Mouse (Mus musculus) heart, postnatal 0 days (tissue): ENCODE data around the gene Hspbap1. TPM values are rescaled to one million over a fixed set of nuclear protein-coding genes. Genes with fewer than 3 reads are reported as not detected.

Experiments
- ATAC-seq: fragments of 200-750 bp; cut with Nextera tagmentation; 2 replicates; pipeline ENCODE4 v1.8.0; 2017; ENCODE audit warnings: low read depth, moderate number of reproducible peaks, moderate library complexity; ENCODE audit not compliant: insufficient read depth
- DNase-seq: peaks from one replicate; pipeline ENCODE4 v3.0.0-alpha.2; 2016; ENCODE audit warnings: low spot score
- H3K27ac ChIP-seq: fragments of 300-500 bp; sonication (generic); 2 replicates; pipeline ENCODE4 v1.5.1; 2014; ENCODE audit warnings: low read depth, mild to moderate bottlenecking
- H3K27me3 ChIP-seq: fragments of 300-500 bp; sonication (generic); 2 replicates; pipeline ENCODE4 v1.6.1; 2014; ENCODE audit warnings: low read length, mixed read lengths; ENCODE audit not compliant: control insufficient read depth, insufficient read depth
- H3K36me3 ChIP-seq: fragments of 300-500 bp; sonication (generic); replicated peaks from 2 replicates; pipeline ENCODE4 v1.6.1; 2014; ENCODE audit warnings: low read length, mixed read lengths; ENCODE audit not compliant: control insufficient read depth, insufficient read depth
- H3K4me1 ChIP-seq: fragments of 300-500 bp; sonication (generic); 2 replicates; pipeline ENCODE4 v1.6.1; 2014; ENCODE audit warnings: antibody characterized with exemption; ENCODE audit not compliant: control insufficient read depth, insufficient read depth
- H3K4me2 ChIP-seq: fragments of 300-500 bp; sonication (generic); 2 replicates; pipeline ENCODE4 v1.6.1; 2014; ENCODE audit warnings: low read depth, mild to moderate bottlenecking, low read length, moderate library complexity
- H3K4me3 ChIP-seq: fragments of 300-500 bp; sonication (generic); 2 replicates; pipeline ENCODE4 v1.5.1; 2014; ENCODE audit warnings: low read depth, low read length
- H3K9ac ChIP-seq: fragments of 300-500 bp; sonication (generic); replicated peaks from 2 replicates; pipeline ENCODE4 v1.6.1; 2014; ENCODE audit warnings: low read depth, low read length, mixed read lengths
- H3K9me3 ChIP-seq: fragments of 300-500 bp; sonication (generic); replicated peaks from 2 replicates; pipeline ENCODE4 v1.6.1; 2016; ENCODE audit warnings: low read length; ENCODE audit not compliant: control insufficient read depth
- CTCF ChIP-seq: IDR thresholded peaks from 2 replicates; pipeline ENCODE4 v1.5.1; 2016; ENCODE audit warnings: antibody characterized with exemption, control low read depth, low read depth
- EP300 ChIP-seq: IDR thresholded peaks from 2 replicates; pipeline ENCODE4 v1.6.1; 2016; ENCODE audit warnings: antibody characterized with exemption, low read depth
- WGBS: fragments of 180-500 bp; shearing (Covaris S2); extraction: QIAGEN DNeasy Blood & Tissue Kit; methylation state at CpG from one replicate; pipeline ENCODE4 v1.1.7; 2014; 5-methylcytosine and 5-hydroxymethylcytosine counted together
- polyA plus RNA-seq: library from polyadenylated mRNA; unstranded; fragments of >200 nt; fragmentation: Nextera tagmentation; extraction: Ambion mirVana; gene quantifications from 2 replicates; pipeline ENCODE4 v1.2.1, GENCODE M21; 2015
- total RNA-seq: library from RNA; depleted of rRNA; stranded (reverse); fragments of >200 nt; gene quantifications from 2 replicates; pipeline ENCODE4 v1.2.3, GENCODE M21; 2014; ENCODE audit warnings: low replicate concordance

Hspbap1 gene
- total and polyA plus RNA-seq, 2 experiments from 2014 or later: 5.0 to 5.5 TPM

DNA sequence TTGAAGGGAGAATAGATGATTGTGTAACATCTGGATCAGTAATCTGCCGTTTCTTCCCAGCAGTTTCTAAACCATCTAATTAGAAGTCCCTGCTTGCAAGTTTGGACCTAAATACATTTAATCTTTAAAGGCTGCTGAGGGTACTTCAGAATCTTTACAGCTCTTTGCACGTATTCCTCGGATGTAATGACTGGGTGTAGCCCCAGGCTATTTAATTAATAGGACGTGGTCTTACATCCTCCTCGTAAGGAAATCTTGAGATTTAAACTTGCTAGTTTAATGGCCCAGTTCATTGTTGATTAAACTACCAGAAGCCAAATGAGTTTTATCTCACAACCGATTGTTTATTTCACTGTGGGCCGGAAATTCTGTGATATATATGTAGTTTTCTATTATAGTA is 9.5 kb downstream of the Hspbap1 start:
- H3K27me3 ChIP-seq: no peaks in the 10 kb centered on the region
- H3K4me2 ChIP-seq: no peak overlapping the region
- ATAC-seq: no peak
- DNase-seq: no peak
- no peak for TF ChIP-seq EP300
- no peak for TF ChIP-seq CTCF
- H3K36me3 ChIP-seq: no peaks in the 10 kb centered on the region
- WGBS: 90% methylated on average over 7 of the region's 7 CpGs
- no peaks in the 10 kb centered on the region for H3K9me3 ChIP-seq
- no peak overlapping the region for H3K9ac ChIP-seq
- H3K27ac ChIP-seq: no peak overlapping the region
- H3K4me3 ChIP-seq: no peak overlapping the region
- peaks cover 5% of the 10 kb centered on the region; the same call in 1 of the 2 replicates for H3K4me1 ChIP-seq

DNA sequence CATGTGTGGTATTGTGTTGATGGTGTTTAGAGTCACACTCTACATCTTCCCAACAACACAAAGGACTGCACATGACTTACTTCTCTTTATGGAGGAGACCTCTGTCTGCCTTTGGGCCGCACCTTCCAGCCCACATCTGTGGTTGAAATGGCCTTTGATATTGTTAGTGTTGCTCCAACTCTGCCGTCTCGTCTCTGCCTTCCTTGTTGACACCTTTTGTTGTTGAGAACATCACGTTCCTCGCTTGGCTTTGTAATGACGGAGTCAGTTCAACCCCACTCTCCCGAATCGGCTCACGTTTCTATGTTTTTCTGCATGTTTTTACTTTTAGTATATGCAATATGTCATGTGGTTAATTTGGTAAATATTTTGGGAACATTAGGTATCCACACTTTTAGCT is 10.9 kb downstream of the Hspbap1 start:
- no peak for DNase-seq
- Histone ChIP-seq H3K36me3 (no peaks in the 10 kb centered on the region), H3K4me1 (peaks cover 5% of the 10 kb centered on the region; the same call in 1 of the 2 replicates), H3K27ac (no peak overlapping the region), H3K4me3 (no peak overlapping the region), H3K4me2 (no peak overlapping the region), H3K9me3 (no peaks in the 10 kb centered on the region), H3K9ac (no peak overlapping the region), H3K27me3 (no peaks in the 10 kb centered on the region)
- ATAC-seq: no peak
- TF ChIP-seq EP300: no peak
- TF ChIP-seq CTCF: no peak
- 76% methylated on average over 9 of the region's 9 CpGs for WGBS

GRCm38 (mm10) chr16:35781651-35782050 is 11.5 kb downstream of the Hspbap1 start:
- Histone ChIP-seq H3K36me3 (no peaks in the 10 kb centered on the region), H3K27me3 (no peaks in the 10 kb centered on the region), H3K4me3 (no peak overlapping the region), H3K9ac (no peak overlapping the region), H3K9me3 (no peaks in the 10 kb centered on the region), H3K4me1 (peaks cover 5% of the 10 kb centered on the region; the same call in 1 of the 2 replicates), H3K27ac (no peak overlapping the region), H3K4me2 (no peak overlapping the region)
- DNase-seq (no peak), ATAC-seq (no peak)
- WGBS: 81% methylated on average over 5 of the region's 5 CpGs
- no peak for TF ChIP-seq CTCF
- TF ChIP-seq EP300: no peak

DNA sequence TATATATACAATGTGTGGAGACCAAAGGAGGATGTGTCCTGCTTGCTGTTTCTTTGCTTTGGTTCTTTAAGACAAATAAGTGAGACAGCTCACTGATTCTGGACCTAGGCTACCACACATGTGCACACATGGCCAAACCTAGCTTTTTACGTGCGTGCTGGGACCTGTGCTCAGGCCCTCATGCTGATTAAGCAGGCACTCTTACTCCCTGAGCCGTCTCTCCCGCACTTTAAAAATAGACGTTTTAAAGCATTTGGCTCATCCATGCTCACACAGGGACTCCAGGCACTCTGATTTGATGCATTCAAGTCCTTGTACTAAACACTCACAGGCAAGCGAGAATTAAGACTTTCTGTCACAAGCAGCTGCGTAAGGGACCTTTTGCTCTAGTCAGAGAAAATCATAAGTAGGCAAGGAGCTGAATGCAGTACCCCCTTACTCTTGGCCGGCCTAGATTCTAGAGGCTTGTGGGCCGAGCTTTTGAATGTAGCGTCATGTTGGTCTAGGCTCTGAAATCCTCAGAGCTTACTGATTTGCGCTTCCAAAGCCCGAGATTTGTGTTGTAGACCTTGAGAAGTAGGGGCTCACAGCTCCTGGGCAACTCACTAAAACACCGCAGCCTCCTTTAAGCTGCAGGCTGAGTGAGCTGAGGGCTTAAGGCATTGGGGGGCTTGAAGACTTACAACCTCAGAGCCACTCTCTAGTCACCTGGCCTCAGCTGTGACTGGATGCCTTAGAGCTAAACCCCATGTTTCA is 12.5 kb downstream of the Hspbap1 start:
- no peak for ATAC-seq
- TF ChIP-seq CTCF: no peak
- no peak for TF ChIP-seq EP300
- Histone ChIP-seq H3K27ac (no peak overlapping the region), H3K4me1 (peaks cover 5% of the 10 kb centered on the region; the same call in 1 of the 2 replicates), H3K27me3 (no peaks in the 10 kb centered on the region), H3K4me2 (no peak overlapping the region), H3K36me3 (0 out of 2 replicates have a peak, but pooled peaks cover 2% of the 10 kb centered on the region), H3K9me3 (no peaks in the 10 kb centered on the region), H3K9ac (no peak overlapping the region), H3K4me3 (no peak overlapping the region)
- 64% methylated on average over 13 of the region's 13 CpGs for WGBS
- no peak for DNase-seq

GRCm38 (mm10) chr16:35783207-35783573 is 13.0 kb downstream of the Hspbap1 start:
- TF ChIP-seq EP300 (no peak), CTCF (no peak)
- Histone ChIP-seq H3K36me3 (0 out of 2 replicates have a peak, but pooled peaks cover 4% of the 10 kb centered on the region), H3K4me3 (no peak overlapping the region), H3K9me3 (no peaks in the 10 kb centered on the region), H3K27me3 (no peaks in the 10 kb centered on the region), H3K27ac (no peak overlapping the region), H3K9ac (no peak overlapping the region), H3K4me2 (no peak overlapping the region), H3K4me1 (peaks cover 5% of the 10 kb centered on the region; the same call in 1 of the 2 replicates)
- DNase-seq: no peak
- no peak for ATAC-seq
- 72% methylated on average over 3 of the region's 3 CpGs for WGBS
